Mouse (Mus musculus): Measurements from ENCODE around the gene Gm20388.
A peak's percentile ranks its signal among the peaks of the same experiment; 100 is the strongest.

GRCm38 (mm10) chr8:122124326-122124725, 2213.7 kb downstream of the Gm20388 start:
- TF ChIP-seq CTCF (IDR thresholded peaks at IDR 0.05; ENCODE audit: low read depth) = peak; percentile 27; the same call in 1 of the 2 replicates
- no peak for TF ChIP-seq EP300 (IDR thresholded peaks at IDR 0.05; ENCODE audit: low read depth)
